ENCODE assay signal across 10 mouse cellular contexts in genomic region chr9:121107643-121108042, GRCm38 (mm10).
DNase-seq lines count a peak whose midpoint lies in the region; ATAC-seq lines count a peak whose summit lies in the region.
"Had no signal": no experiment of that assay in that cellular context is flagged by ENCODE, and none has a peak within 500 bp of the region (broad histone marks: within the 10 kb centered on the region; RNA-seq: fewer than 3 reads in every experiment).

No protein-coding gene starts in this region.

- H3K4me1 ChIP-seq in forebrain, embryonic 15.5 days, result peaks cover 29% of the 10 kb centered on the region
- H3K4me1 ChIP-seq: liver, embryonic 13.5 days had no signal

- intact Hi-C loops in left cerebral cortex, postnatal 10 days (cut with DNase I), result no loop called here

- no peaks in the 10 kb centered on the region for H3K27me3 ChIP-seq in forebrain, embryonic 15.5 days
- H3K27me3 ChIP-seq: liver, embryonic 13.5 days; stomach, embryonic 15.5 days had no signal

- no peak overlapping the region for H3K9ac ChIP-seq in forebrain, embryonic 15.5 days (replicated peaks)
- H3K9ac ChIP-seq: liver, embryonic 13.5 days; stomach, embryonic 15.5 days had no signal

- DNase-seq in adrenal gland, postnatal 25 days, result peak; percentile 53
- DNase-seq in adrenal gland, adult 18-20 months (ENCODE audit: low spot score in 2 of 2), result no peak
- peak; percentile 92 for DNase-seq in Muller cell, postnatal 12 days (ENCODE audit: inconsistent ontology term)
- peak; percentile 74 for DNase-seq in heart, postnatal 4 days
- peak; percentile 70 to 82 for DNase-seq in left cerebral cortex, postnatal 10 days (ENCODE audit: extremely low spot score in 1 of 2, low spot score in 2 of 2)
- no peak for DNase-seq in testis, postnatal 10 days (ENCODE audit: low spot score)
- DNase-seq in natural killer cell, adult 2 months (ENCODE audit: low spot score in 2 of 2), result no peak

- no peak overlapping the region for H3K4me3 ChIP-seq in forebrain, embryonic 15.5 days
- H3K4me3 ChIP-seq: liver, embryonic 13.5 days; stomach, embryonic 15.5 days had no signal

- H3K9me3 ChIP-seq in forebrain, embryonic 15.5 days, result no peaks in the 10 kb centered on the region
- H3K9me3 ChIP-seq: liver, embryonic 13.5 days; stomach, embryonic 15.5 days had no signal

- H3K36me3 ChIP-seq in forebrain, embryonic 15.5 days, result no peaks in the 10 kb centered on the region
- H3K36me3 ChIP-seq: liver, embryonic 13.5 days; stomach, embryonic 15.5 days had no signal

- H3K4me2 ChIP-seq in forebrain, embryonic 15.5 days (replicated peaks), result no peak overlapping the region
- H3K4me2 ChIP-seq: liver, embryonic 13.5 days; stomach, embryonic 15.5 days had no signal

- peak overlapping the region; percentile 57 for H3K27ac ChIP-seq in forebrain, embryonic 15.5 days (replicated peaks)
- H3K27ac ChIP-seq: liver, embryonic 13.5 days; stomach, embryonic 15.5 days had no signal

- ATAC-seq in forebrain, embryonic 15.5 days (replicated peaks), result peak; percentile 94

- 43% methylated on average over 5 of the region's 5 CpGs for WGBS in forebrain, embryonic 15.5 days

Comparison
In these comparisons a context has a peak if more than half of its experiments do, and no peak if none do; other contexts are left out.
1. DNase-seq: peak in adrenal gland, postnatal 25 days (single experiment), Muller cell, postnatal 12 days (single experiment), heart, postnatal 4 days (single experiment) and left cerebral cortex, postnatal 10 days (2 of 2); none in adrenal gland, adult 18-20 months (0 of 2), testis, postnatal 10 days (single experiment) and natural killer cell, adult 2 months (0 of 2).